In the genomic region with DNA sequence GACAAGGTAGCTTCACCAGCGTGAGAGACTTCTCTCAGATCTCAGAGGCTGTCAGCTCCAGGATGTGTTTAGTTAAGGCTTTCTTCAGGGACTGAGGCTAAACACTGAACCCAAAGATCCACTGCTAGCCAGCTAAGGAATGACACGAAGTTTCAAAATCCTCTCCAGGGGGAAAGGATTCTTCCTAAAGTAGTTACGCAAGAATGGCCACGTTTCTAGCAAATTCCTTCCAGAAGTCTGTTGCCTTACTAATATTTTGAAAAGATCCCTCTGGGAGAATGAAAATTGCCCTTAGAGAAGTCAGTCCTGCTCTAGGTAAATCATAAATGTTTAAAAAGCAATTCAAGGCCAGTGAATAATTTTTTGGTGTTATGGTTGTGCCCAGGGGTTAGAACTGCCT, we compare ENCODE assay signal across 17 mouse cellular contexts.
"Had no signal": no experiment of that assay in that cellular context is flagged by ENCODE, and none has a peak within 500 bp of the region (broad histone marks: within the 10 kb centered on the region; RNA-seq: fewer than 3 reads in every experiment).

No protein-coding gene starts in this region.

- DNase-seq: kidney, adult 8-10 months; kidney, postnatal 10 days; kidney, postnatal 36 days; liver, embryonic 13.5 days; lung, adult 2 months; lung, postnatal 36 days; retina, postnatal 1 day; right cerebral cortex, postnatal 25 days; thymus, adult 18-20 months; thymus, postnatal 36 days had no signal

- H3K27me3 ChIP-seq: kidney, embryonic 15.5 days; liver, embryonic 13.5 days; megakaryocyte, embryonic 14.5 days; midbrain, embryonic 13.5 days; neural tube, embryonic 13.5 days had no signal

- ATAC-seq: midbrain, embryonic 13.5 days; midbrain, embryonic 16.5 days had no signal

- H3K4me1 ChIP-seq: kidney, embryonic 15.5 days; liver, embryonic 13.5 days; megakaryocyte, embryonic 14.5 days; midbrain, embryonic 10.5 days; midbrain, embryonic 13.5 days had no signal

- H3K36me3 ChIP-seq: kidney, embryonic 15.5 days; liver, embryonic 13.5 days; midbrain, embryonic 10.5 days; midbrain, embryonic 13.5 days; neural tube, embryonic 13.5 days had no signal

- H3K9me3 ChIP-seq: kidney, embryonic 15.5 days; liver, embryonic 13.5 days; midbrain, embryonic 10.5 days; midbrain, embryonic 13.5 days; neural tube, embryonic 13.5 days had no signal

- H3K9ac ChIP-seq: kidney, embryonic 15.5 days; liver, embryonic 13.5 days; midbrain, embryonic 13.5 days; neural tube, embryonic 13.5 days had no signal

- H3K4me2 ChIP-seq: kidney, embryonic 15.5 days; liver, embryonic 13.5 days; midbrain, embryonic 13.5 days; neural tube, embryonic 13.5 days had no signal

- H3K27ac ChIP-seq: kidney, embryonic 15.5 days; liver, embryonic 13.5 days; midbrain, embryonic 10.5 days; midbrain, embryonic 13.5 days; neural tube, embryonic 13.5 days had no signal

- H3K4me3 ChIP-seq: kidney, embryonic 15.5 days; liver, embryonic 13.5 days; megakaryocyte, embryonic 14.5 days; midbrain, embryonic 10.5 days; midbrain, embryonic 13.5 days; myocyte; neural tube, embryonic 13.5 days had no signal
